Mouse (Mus musculus) midbrain, embryonic 15.5 days (tissue): ENCODE results near the gene N6amt1. TPM values are rescaled to one million over a fixed set of nuclear protein-coding genes. Genes with fewer than 3 reads are reported as not detected.

Experiments
- ATAC-seq: fragments of 200-750 bp; cut with Nextera tagmentation; replicated peaks from 2 replicates; pipeline ENCODE4 v1.8.0; 2017; ENCODE audit warnings: moderate TSS enrichment
- H3K27ac ChIP-seq: fragments of 300-500 bp; sonication (generic); 2 replicates; pipeline ENCODE4 v1.5.1; 2015; ENCODE audit warnings: mild to moderate bottlenecking, inconsistent platforms
- H3K27me3 ChIP-seq: fragments of 300-500 bp; sonication (generic); replicated peaks from 2 replicates; pipeline ENCODE4 v1.6.1; 2015; ENCODE audit warnings: inconsistent platforms
- H3K36me3 ChIP-seq: fragments of 300-500 bp; sonication (generic); replicated peaks from 2 replicates; pipeline ENCODE4 v1.6.1; 2015; ENCODE audit warnings: inconsistent platforms
- H3K4me1 ChIP-seq: fragments of 300-500 bp; sonication (generic); 2 replicates; pipeline ENCODE4 v1.6.1; 2015; ENCODE audit warnings: inconsistent platforms
- H3K4me2 ChIP-seq: fragments of 300-500 bp; sonication (generic); 2 replicates; pipeline ENCODE4 v1.6.1; 2015; ENCODE audit warnings: inconsistent platforms, mild to moderate bottlenecking, moderate library complexity
- H3K4me3 ChIP-seq: fragments of 300-500 bp; sonication (generic); 2 replicates; pipeline ENCODE4 v1.5.1; 2015; ENCODE audit warnings: mild to moderate bottlenecking, inconsistent platforms
- H3K9ac ChIP-seq: fragments of 300-500 bp; sonication (generic); 2 replicates; pipeline ENCODE4 v1.6.1; 2015; ENCODE audit warnings: mild to moderate bottlenecking, inconsistent platforms
- H3K9me3 ChIP-seq: fragments of 300-500 bp; sonication (generic); 2 replicates; pipeline ENCODE4 v1.6.1; 2016; ENCODE audit warnings: inconsistent platforms
- WGBS: fragments of 180-500 bp; shearing (Covaris S2); methylation state at CpG from one replicate; pipeline ENCODE4 v1.1.7; 2015; ENCODE audit warnings: mixed read lengths; 5-methylcytosine and 5-hydroxymethylcytosine counted together
- polyA plus RNA-seq: library from polyadenylated mRNA; unstranded; fragments of >200 nt; fragmentation: Nextera tagmentation; extraction: Ambion mirVana; gene quantifications from 2 replicates; pipeline ENCODE4 v1.2.1, GENCODE M21; 2015

The N6amt1 gene
- polyA plus RNA-seq, 1 experiment from 2014 or later, result 20.7 TPM

GRCm38 (mm10) chr16:87348133-87348532 is 5.9 kb upstream of the N6amt1 start:
- WGBS, result 93% methylated on average over 2 of the region's 2 CpGs
- no peak overlapping the region for H3K4me3 ChIP-seq
- H3K4me2 ChIP-seq, result no peak overlapping the region
- H3K27me3 ChIP-seq, result no peaks in the 10 kb centered on the region
- ATAC-seq, result no peak
- no peak overlapping the region for H3K27ac ChIP-seq
- H3K9ac ChIP-seq, result no peak overlapping the region
- H3K9me3 ChIP-seq, result no peaks in the 10 kb centered on the region
- no peaks in the 10 kb centered on the region for H3K4me1 ChIP-seq
- no peaks in the 10 kb centered on the region for H3K36me3 ChIP-seq

GRCm38 (mm10) chr16:87351386-87352105 is 2.4 kb upstream of the N6amt1 start:
- WGBS, result 74% methylated on average over 5 of the region's 5 CpGs
- no peak for ATAC-seq
- no peak overlapping the region for H3K4me3 ChIP-seq
- H3K27ac ChIP-seq, result no peak overlapping the region
- H3K4me2 ChIP-seq, result no peak overlapping the region
- H3K4me1 ChIP-seq, result peaks cover 10% of the 10 kb centered on the region
- no peaks in the 10 kb centered on the region for H3K36me3 ChIP-seq
- H3K9me3 ChIP-seq, result no peaks in the 10 kb centered on the region
- no peak overlapping the region for H3K9ac ChIP-seq
- H3K27me3 ChIP-seq, result no peaks in the 10 kb centered on the region

GRCm38 (mm10) chr16:87353605-87354004 is 380 bp upstream of the N6amt1 start:
- no peaks in the 10 kb centered on the region for H3K9me3 ChIP-seq
- peaks cover 2% of the 10 kb centered on the region; the same call in 1 of the 2 replicates for H3K36me3 ChIP-seq
- H3K27ac ChIP-seq, result no peak overlapping the region
- H3K4me2 ChIP-seq, result peak overlapping the region; percentile 54
- H3K4me3 ChIP-seq, result peak overlapping the region; percentile 96
- WGBS, result 98% methylated on average over 1 of the region's 1 CpGs
- H3K9ac ChIP-seq, result no peak overlapping the region
- H3K4me1 ChIP-seq, result peaks cover 10% of the 10 kb centered on the region
- ATAC-seq, result peak; percentile 45
- no peaks in the 10 kb centered on the region for H3K27me3 ChIP-seq

GRCm38 (mm10) chr16:87354748-87355147 is 763 bp downstream of the N6amt1 start:
- peak; percentile 14; the same call in 1 of the 2 replicates for ATAC-seq
- Histone ChIP-seq H3K4me2 (peak overlapping the region; percentile 54), H3K27me3 (no peaks in the 10 kb centered on the region), H3K9me3 (no peaks in the 10 kb centered on the region), H3K27ac (no peak overlapping the region), H3K4me3 (peak overlapping the region; percentile 96), H3K4me1 (peaks cover 10% of the 10 kb centered on the region), H3K36me3 (peaks cover 5% of the 10 kb centered on the region), H3K9ac (peak overlapping the region; percentile 80; the same call in 1 of the 2 replicates)
- WGBS, result 79% methylated on average over 7 of the region's 7 CpGs

GRCm38 (mm10) chr16:87360096-87360495 is 6.1 kb downstream of the N6amt1 start:
- ATAC-seq, result no peak
- no peak overlapping the region for H3K4me3 ChIP-seq
- H3K9me3 ChIP-seq, result no peaks in the 10 kb centered on the region
- peaks cover 1% of the 10 kb centered on the region; the same call in 1 of the 2 replicates for H3K4me1 ChIP-seq
- no peak overlapping the region for H3K4me2 ChIP-seq
- H3K27ac ChIP-seq, result no peak overlapping the region
- peaks cover 24% of the 10 kb centered on the region for H3K36me3 ChIP-seq
- 88% methylated on average over 6 of the region's 6 CpGs for WGBS
- no peak overlapping the region for H3K9ac ChIP-seq
- no peaks in the 10 kb centered on the region for H3K27me3 ChIP-seq

- Histone ChIP-seq H3K9me3 (no peaks in the 10 kb centered on the region), H3K4me3 (no peak overlapping the region), H3K4me1 (no peaks in the 10 kb centered on the region), H3K27ac (no peak overlapping the region), H3K4me2 (no peak overlapping the region), H3K9ac (no peak overlapping the region), H3K36me3 (peaks cover 19% of the 10 kb centered on the region), H3K27me3 (no peaks in the 10 kb centered on the region)
- 96% methylated on average over 4 of the region's 4 CpGs for WGBS
- no peak for ATAC-seq
These were observed 10.2 kb downstream of the N6amt1 start for GRCm38 (mm10) chr16:87364231-87364630.

GRCm38 (mm10) chr16:87366035-87366434 is 12.1 kb downstream of the N6amt1 start:
- WGBS, result 92% methylated on average over 10 of the region's 10 CpGs
- peaks cover 19% of the 10 kb centered on the region for H3K36me3 ChIP-seq
- H3K27me3 ChIP-seq, result no peaks in the 10 kb centered on the region
- H3K9ac ChIP-seq, result no peak overlapping the region
- no peak for ATAC-seq
- no peak overlapping the region for H3K27ac ChIP-seq
- no peak overlapping the region for H3K4me2 ChIP-seq
- no peaks in the 10 kb centered on the region for H3K9me3 ChIP-seq
- no peak overlapping the region for H3K4me3 ChIP-seq
- H3K4me1 ChIP-seq, result no peaks in the 10 kb centered on the region

GRCm38 (mm10) chr16:87366445-87366844 is 12.5 kb downstream of the N6amt1 start:
- Histone ChIP-seq H3K27me3 (no peaks in the 10 kb centered on the region), H3K9me3 (no peaks in the 10 kb centered on the region), H3K4me2 (no peak overlapping the region), H3K27ac (no peak overlapping the region), H3K36me3 (peaks cover 19% of the 10 kb centered on the region), H3K4me1 (no peaks in the 10 kb centered on the region), H3K9ac (no peak overlapping the region), H3K4me3 (no peak overlapping the region)
- no peak for ATAC-seq
- WGBS, result 96% methylated on average over 6 of the region's 6 CpGs

GRCm38 (mm10) chr16:87382996-87383395 is 29.0 kb downstream of the N6amt1 start:
- H3K27ac ChIP-seq, result no peak overlapping the region
- no peaks in the 10 kb centered on the region for H3K4me1 ChIP-seq
- H3K4me2 ChIP-seq, result no peak overlapping the region
- WGBS, result 100% methylated on average over 2 of the region's 2 CpGs
- H3K9ac ChIP-seq, result no peak overlapping the region
- H3K9me3 ChIP-seq, result no peaks in the 10 kb centered on the region
- H3K27me3 ChIP-seq, result no peaks in the 10 kb centered on the region
- peaks cover 46% of the 10 kb centered on the region for H3K36me3 ChIP-seq
- no peak for ATAC-seq
- no peak overlapping the region for H3K4me3 ChIP-seq

- no peak for ATAC-seq
- H3K9me3 ChIP-seq, result no peaks in the 10 kb centered on the region
- H3K9ac ChIP-seq, result no peak overlapping the region
- H3K4me1 ChIP-seq, result no peaks in the 10 kb centered on the region
- 97% methylated on average over 2 of the region's 2 CpGs for WGBS
- H3K27ac ChIP-seq, result no peak overlapping the region
- no peak overlapping the region for H3K4me3 ChIP-seq
- peaks cover 43% of the 10 kb centered on the region for H3K36me3 ChIP-seq
- no peaks in the 10 kb centered on the region for H3K27me3 ChIP-seq
- H3K4me2 ChIP-seq, result no peak overlapping the region
These were observed 30.4 kb downstream of the N6amt1 start for GRCm38 (mm10) chr16:87384366-87384765.

GRCm38 (mm10) chr16:87387444-87387977 is 33.5 kb downstream of the N6amt1 start:
- ATAC-seq, result no peak
- Histone ChIP-seq H3K9me3 (no peaks in the 10 kb centered on the region), H3K4me2 (no peak overlapping the region), H3K36me3 (peaks cover 17% of the 10 kb centered on the region), H3K4me1 (no peaks in the 10 kb centered on the region), H3K4me3 (no peak overlapping the region), H3K9ac (no peak overlapping the region), H3K27me3 (no peaks in the 10 kb centered on the region), H3K27ac (no peak overlapping the region)
- WGBS, result 100% methylated on average over 3 of the region's 3 CpGs

- H3K4me3 ChIP-seq, result no peak overlapping the region
- no peaks in the 10 kb centered on the region for H3K4me1 ChIP-seq
- no peaks in the 10 kb centered on the region for H3K27me3 ChIP-seq
- no peaks in the 10 kb centered on the region for H3K9me3 ChIP-seq
- no peak overlapping the region for H3K4me2 ChIP-seq
- no peak overlapping the region for H3K9ac ChIP-seq
- WGBS, result 49% methylated on average over 16 of the region's 16 CpGs
- ATAC-seq, result peak; percentile 91
- no peak overlapping the region for H3K27ac ChIP-seq
- peaks cover 32% of the 10 kb centered on the region for H3K36me3 ChIP-seq
These were observed 40.0 kb downstream of the N6amt1 start for GRCm38 (mm10) chr16:87393813-87394548.
